Mouse (Mus musculus) naive thymus-derived CD4-positive, alpha-beta T cell, adult 2 months (primary cell): ENCODE results near the gene Tenm4.

Experiments
- DNase-seq: peaks from one replicate; pipeline ENCODE4 v3.0.0-alpha.2; 2011; ENCODE audit warnings: low read depth

Tenm4 gene

GRCm38 (mm10) chr7:96242328-96243185, 71.5 kb downstream of the Tenm4 start:
- no peak for DNase-seq

- DNase-seq: no peak
These were observed 73.8 kb downstream of the Tenm4 start for GRCm38 (mm10) chr7:96244796-96245195.

GRCm38 (mm10) chr7:96259630-96260029, 88.6 kb downstream of the Tenm4 start:
- DNase-seq: no peak

- DNase-seq: no peak
These were observed 91.1 kb downstream of the Tenm4 start for GRCm38 (mm10) chr7:96262182-96262581.

- no peak for DNase-seq
These were observed 94.9 kb downstream of the Tenm4 start for GRCm38 (mm10) chr7:96265941-96266340.

- DNase-seq: no peak
These were observed 96.2 kb downstream of the Tenm4 start for GRCm38 (mm10) chr7:96267266-96267665.

- DNase-seq: no peak
These were observed 99.6 kb downstream of the Tenm4 start for GRCm38 (mm10) chr7:96270684-96271083.

- no peak for DNase-seq
These were observed 101.0 kb downstream of the Tenm4 start for GRCm38 (mm10) chr7:96272068-96272467.

- DNase-seq: no peak
These were observed 103.4 kb downstream of the Tenm4 start for GRCm38 (mm10) chr7:96274486-96274885.

- DNase-seq: no peak
These were observed 106.5 kb downstream of the Tenm4 start for GRCm38 (mm10) chr7:96277550-96277949.

GRCm38 (mm10) chr7:96278378-96278777, 107.3 kb downstream of the Tenm4 start:
- DNase-seq: no peak

GRCm38 (mm10) chr7:96280795-96281194, 109.7 kb downstream of the Tenm4 start:
- DNase-seq: no peak

GRCm38 (mm10) chr7:96290576-96290975, 119.5 kb downstream of the Tenm4 start:
- DNase-seq: no peak

GRCm38 (mm10) chr7:96295959-96296358, 124.9 kb downstream of the Tenm4 start:
- no peak for DNase-seq

GRCm38 (mm10) chr7:96300826-96301397, 129.9 kb downstream of the Tenm4 start:
- no peak for DNase-seq

- no peak for DNase-seq
These were observed 130.8 kb downstream of the Tenm4 start for GRCm38 (mm10) chr7:96301813-96302212.

GRCm38 (mm10) chr7:96303963-96304362, 132.9 kb downstream of the Tenm4 start:
- no peak for DNase-seq

- no peak for DNase-seq
These were observed 134.4 kb downstream of the Tenm4 start for GRCm38 (mm10) chr7:96305382-96305935.

- DNase-seq: no peak
These were observed 137.1 kb downstream of the Tenm4 start for GRCm38 (mm10) chr7:96308106-96308505.

- no peak for DNase-seq
These were observed 158.3 kb downstream of the Tenm4 start for GRCm38 (mm10) chr7:96329343-96329742.

GRCm38 (mm10) chr7:96331186-96331585, 160.1 kb downstream of the Tenm4 start:
- DNase-seq: no peak

- DNase-seq: no peak
These were observed 163.3 kb downstream of the Tenm4 start for GRCm38 (mm10) chr7:96334361-96334760.

- DNase-seq: no peak
These were observed 165.3 kb downstream of the Tenm4 start for GRCm38 (mm10) chr7:96336376-96336775.
